Mouse (Mus musculus): Measurements from ENCODE around the gene Cdk9.

The Cdk9 gene

GRCm38 (mm10) chr2:32751665-32752033 lies 38.8 kb upstream of the Cdk9 start:
- TF ChIP-seq CTCF (conservative IDR thresholded peaks at IDR 0.05; ENCODE audit: low read length) (no peak), NANOG (IDR thresholded peaks at IDR 0.05; ENCODE audit: borderline replicate concordance, low read length) (no peak)
- Histone ChIP-seq H3K4me3 (replicated peaks; ENCODE audit: low read length) (peak overlapping the region; percentile 68), H3K4me1 (replicated peaks; ENCODE audit: low read depth, low read length) (peaks cover 35% of the 10 kb centered on the region), H3K36me3 (ENCODE audit: insufficient read depth, low read length) (no peaks in the 10 kb centered on the region; the same call in 1 of the 2 replicates), H3K27me3 (ENCODE audit: insufficient read depth, low read length) (peaks cover 22% of the 10 kb centered on the region), H3K9me3 (ENCODE audit: low read length) (no peaks in the 10 kb centered on the region)

GRCm38 (mm10) chr2:32750887-32751664 lies 38.2 kb upstream of the Cdk9 start:
- Histone ChIP-seq H3K4me1 (replicated peaks; ENCODE audit: low read depth, low read length) (peaks cover 35% of the 10 kb centered on the region), H3K9me3 (ENCODE audit: low read length) (no peaks in the 10 kb centered on the region), H3K27me3 (ENCODE audit: insufficient read depth, low read length) (peaks cover 24% of the 10 kb centered on the region), H3K36me3 (ENCODE audit: insufficient read depth, low read length) (no peaks in the 10 kb centered on the region; the same call in 1 of the 2 replicates), H3K4me3 (replicated peaks; ENCODE audit: low read length) (peak overlapping the region; percentile 68)
- TF ChIP-seq CTCF (conservative IDR thresholded peaks at IDR 0.05; ENCODE audit: low read length) = no peak
- TF ChIP-seq NANOG (IDR thresholded peaks at IDR 0.05; ENCODE audit: borderline replicate concordance, low read length) = no peak
- no peak for TF ChIP-seq POU5F1 (IDR thresholded peaks at IDR 0.05; ENCODE audit: borderline replicate concordance, low read length)

DNA sequence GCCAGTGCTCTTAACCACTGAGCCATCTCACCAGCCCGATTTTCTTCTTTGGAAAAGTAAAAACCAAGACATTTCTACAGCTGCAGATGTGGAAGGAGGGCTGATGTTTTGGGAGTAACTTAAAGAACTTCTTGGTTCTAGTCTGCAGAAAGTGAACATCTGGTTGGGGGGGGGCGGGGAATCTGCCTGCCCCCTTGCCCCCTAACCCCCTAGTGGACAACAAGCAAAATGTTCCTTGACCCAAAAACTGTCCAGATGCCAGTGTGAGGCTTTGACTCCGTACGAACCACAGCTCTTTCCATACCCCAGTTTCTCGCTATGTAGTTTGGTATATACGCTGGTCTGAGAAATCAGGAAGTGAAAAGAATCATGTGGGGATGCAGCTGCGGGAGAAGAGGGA lies 37.3 kb upstream of the Cdk9 start:
- H3K4me3 ChIP-seq (replicated peaks; ENCODE audit: low read length) = no peak overlapping the region
- TF ChIP-seq NANOG (IDR thresholded peaks at IDR 0.05; ENCODE audit: borderline replicate concordance, low read length) (no peak), CTCF (conservative IDR thresholded peaks at IDR 0.05; ENCODE audit: low read length) (peak; percentile 26)

DNA sequence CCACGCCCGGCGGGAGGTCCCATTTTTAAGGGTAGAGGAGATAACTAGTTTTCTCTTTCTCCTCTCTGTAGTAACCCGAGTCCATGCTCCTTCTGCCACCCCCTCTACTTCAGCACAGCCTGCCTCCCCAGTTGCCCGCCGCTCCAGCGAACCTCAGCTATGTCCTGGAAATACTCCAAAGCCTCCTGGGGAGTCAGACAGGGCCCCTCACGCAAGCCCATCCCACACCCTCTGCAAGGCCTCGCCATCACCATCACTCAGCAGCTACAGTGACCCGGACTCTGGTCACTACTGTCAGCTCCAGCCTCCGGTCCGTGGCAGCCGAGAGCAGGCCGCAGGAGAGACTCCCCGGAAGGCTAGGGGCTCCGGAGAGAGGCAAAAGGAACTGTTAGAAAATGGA lies 36.2 kb upstream of the Cdk9 start:
- no peaks in the 10 kb centered on the region for H3K9me3 ChIP-seq (ENCODE audit: low read length)
- TF ChIP-seq NANOG (IDR thresholded peaks at IDR 0.05; ENCODE audit: borderline replicate concordance, low read length) (no peak), CTCF (conservative IDR thresholded peaks at IDR 0.05; ENCODE audit: low read length) (no peak), POU5F1 (IDR thresholded peaks at IDR 0.05; ENCODE audit: borderline replicate concordance, low read length) (no peak)
- H3K4me3 ChIP-seq (replicated peaks; ENCODE audit: low read length) = no peak overlapping the region
- H3K4me1 ChIP-seq (replicated peaks; ENCODE audit: low read depth, low read length) = peaks cover 29% of the 10 kb centered on the region
- no peaks in the 10 kb centered on the region; the same call in 1 of the 2 replicates for H3K36me3 ChIP-seq (ENCODE audit: insufficient read depth, low read length)
- peaks cover 41% of the 10 kb centered on the region for H3K27me3 ChIP-seq (ENCODE audit: insufficient read depth, low read length)

More for the DNA sequence above, 37.3 kb upstream of the Cdk9 start:
- H3K9me3 ChIP-seq (ENCODE audit: low read length) = no peaks in the 10 kb centered on the region
- peaks cover 35% of the 10 kb centered on the region for H3K4me1 ChIP-seq (replicated peaks; ENCODE audit: low read depth, low read length)
- peaks cover 31% of the 10 kb centered on the region for H3K27me3 ChIP-seq (ENCODE audit: insufficient read depth, low read length)
- no peaks in the 10 kb centered on the region; the same call in 1 of the 2 replicates for H3K36me3 ChIP-seq (ENCODE audit: insufficient read depth, low read length)

- TF ChIP-seq POU5F1 (IDR thresholded peaks at IDR 0.05; ENCODE audit: borderline replicate concordance, low read length) = no peak
- no peak for TF ChIP-seq CTCF (conservative IDR thresholded peaks at IDR 0.05; ENCODE audit: low read length)
- no peak for TF ChIP-seq NANOG (IDR thresholded peaks at IDR 0.05; ENCODE audit: borderline replicate concordance, low read length)
- Histone ChIP-seq H3K9me3 (ENCODE audit: low read length) (no peaks in the 10 kb centered on the region), H3K4me1 (replicated peaks; ENCODE audit: low read depth, low read length) (peaks cover 20% of the 10 kb centered on the region), H3K4me3 (replicated peaks; ENCODE audit: low read length) (no peak overlapping the region), H3K36me3 (ENCODE audit: insufficient read depth, low read length) (no peaks in the 10 kb centered on the region; the same call in 1 of the 2 replicates), H3K27me3 (ENCODE audit: insufficient read depth, low read length) (peaks cover 75% of the 10 kb centered on the region)
Measured at GRCm38 (mm10) chr2:32744272-32744982, 31.6 kb upstream of the Cdk9 start.

DNA sequence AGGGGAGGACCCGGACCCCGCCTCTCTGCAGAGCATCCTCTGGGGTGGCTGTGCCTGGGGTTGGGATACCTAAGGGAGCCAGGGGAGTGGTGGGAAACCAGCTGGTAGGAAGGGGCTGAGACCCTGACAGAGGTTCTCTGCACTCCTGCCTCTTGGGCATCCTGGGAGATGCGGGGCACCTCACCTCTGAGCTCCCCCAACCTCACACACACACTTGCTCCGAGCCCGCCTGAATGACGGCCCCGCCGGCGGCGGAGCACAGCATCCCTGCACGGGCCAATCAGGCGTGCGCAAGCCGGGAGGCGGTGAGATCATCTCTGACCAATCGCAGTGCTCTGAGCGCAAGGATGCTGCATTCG lies 29.3 kb upstream of the Cdk9 start:
- H3K4me1 ChIP-seq (replicated peaks; ENCODE audit: low read depth, low read length) = peaks cover 16% of the 10 kb centered on the region
- no peaks in the 10 kb centered on the region; the same call in 1 of the 2 replicates for H3K36me3 ChIP-seq (ENCODE audit: insufficient read depth, low read length)
- H3K4me3 ChIP-seq (replicated peaks; ENCODE audit: low read length) = peak overlapping the region; percentile 88
- H3K9me3 ChIP-seq (ENCODE audit: low read length) = peaks cover 8% of the 10 kb centered on the region
- TF ChIP-seq NANOG (IDR thresholded peaks at IDR 0.05; ENCODE audit: borderline replicate concordance, low read length) (no peak), CTCF (conservative IDR thresholded peaks at IDR 0.05; ENCODE audit: low read length) (no peak), POU5F1 (IDR thresholded peaks at IDR 0.05; ENCODE audit: borderline replicate concordance, low read length) (no peak)
- H3K27me3 ChIP-seq (ENCODE audit: insufficient read depth, low read length) = peaks cover 79% of the 10 kb centered on the region

GRCm38 (mm10) chr2:32741273-32742172 lies 28.6 kb upstream of the Cdk9 start:
- Histone ChIP-seq H3K9me3 (ENCODE audit: low read length) (peaks cover 14% of the 10 kb centered on the region), H3K4me3 (replicated peaks; ENCODE audit: low read length) (peak overlapping the region; percentile 88), H3K36me3 (ENCODE audit: insufficient read depth, low read length) (no peaks in the 10 kb centered on the region), H3K4me1 (replicated peaks; ENCODE audit: low read depth, low read length) (peaks cover 16% of the 10 kb centered on the region), H3K27me3 (ENCODE audit: insufficient read depth, low read length) (peaks cover 78% of the 10 kb centered on the region)
- no peak for TF ChIP-seq CTCF (conservative IDR thresholded peaks at IDR 0.05; ENCODE audit: low read length)
- no peak for TF ChIP-seq POU5F1 (IDR thresholded peaks at IDR 0.05; ENCODE audit: borderline replicate concordance, low read length)
- no peak for TF ChIP-seq NANOG (IDR thresholded peaks at IDR 0.05; ENCODE audit: borderline replicate concordance, low read length)

DNA sequence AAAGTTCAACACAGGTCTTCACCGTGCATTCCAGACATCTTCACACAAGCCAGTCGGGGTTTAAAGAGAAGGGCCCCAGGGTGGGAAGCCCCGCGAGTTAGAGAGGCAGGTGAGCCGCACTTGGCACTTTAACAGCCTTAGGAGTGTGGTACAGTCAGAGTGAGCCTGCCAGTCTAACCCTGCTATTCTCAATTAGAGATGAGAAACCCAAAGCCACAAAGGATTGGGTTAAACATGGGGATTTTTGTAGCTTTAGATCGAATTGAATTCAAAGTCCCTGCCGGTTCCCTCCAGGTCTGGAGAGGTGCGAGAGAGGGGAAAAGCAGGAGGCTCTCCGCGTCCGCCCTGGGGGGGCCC lies 28.0 kb upstream of the Cdk9 start, which contains the start of gene 6330409D20Rik:
Gene 6330409D20Rik, minus strand, starts transcription at position 101 of the 357 bp plus-strand sequence.
- Histone ChIP-seq H3K9me3 (ENCODE audit: low read length) (peaks cover 17% of the 10 kb centered on the region), H3K36me3 (ENCODE audit: insufficient read depth, low read length) (no peaks in the 10 kb centered on the region), H3K4me3 (replicated peaks; ENCODE audit: low read length) (peak within 1 kb of the TSS; percentile 88), H3K4me1 (replicated peaks; ENCODE audit: low read depth, low read length) (peaks cover 16% of the 10 kb centered on the region), H3K27me3 (ENCODE audit: insufficient read depth, low read length) (peaks cover 74% of the 10 kb centered on the region)
- no peak for TF ChIP-seq NANOG (IDR thresholded peaks at IDR 0.05; ENCODE audit: borderline replicate concordance, low read length)
- TF ChIP-seq CTCF (conservative IDR thresholded peaks at IDR 0.05; ENCODE audit: low read length) = no peak
- no peak for TF ChIP-seq POU5F1 (IDR thresholded peaks at IDR 0.05; ENCODE audit: borderline replicate concordance, low read length)

Measured in E14TG2a.4 (cell line).